Mouse (Mus musculus): Measurements from ENCODE around the gene Qtrt2.

The Qtrt2 gene

DNA sequence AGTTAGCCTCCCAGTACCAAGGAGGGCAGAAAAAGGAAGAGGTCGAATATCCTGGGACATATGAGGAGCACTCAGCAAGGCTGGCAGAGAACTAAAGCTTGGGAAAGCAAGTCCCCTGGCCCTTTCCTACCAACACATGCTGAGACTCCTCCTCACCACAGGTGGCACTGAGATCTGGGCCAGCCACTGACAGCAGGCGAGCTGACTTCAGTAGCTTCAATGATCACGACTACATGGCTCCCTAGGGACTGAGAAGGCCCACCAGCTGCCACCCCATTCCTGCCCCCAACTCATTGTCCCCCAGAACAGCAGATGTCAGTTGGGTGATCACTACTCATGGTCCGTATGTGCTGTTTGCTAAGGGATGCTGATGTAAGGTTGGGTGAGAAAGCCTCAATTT lies 112.0 kb downstream of the Qtrt2 start:
- DNase-seq = no peak
